Mouse (Mus musculus) layer of hippocampus, adult 2 months (tissue): Measurements from ENCODE around the gene Chrnd. TPM values are rescaled to one million over a fixed set of nuclear protein-coding genes. Genes with fewer than 3 reads are reported as not detected.
A peak's percentile ranks its signal among the peaks of the same experiment; 100 is the strongest.

Source experiments
- DNase-seq, 2 experiments: peaks; one replicate each; pipeline ENCODE4 v3.0.0; 2022; ENCODE audit warnings: low spot score in 2 of 2
- H3K27ac ChIP-seq: fragments of 200-600 bp; 2 replicates; pipeline ENCODE4 v1.8.1; 2022
- H3K4me3 ChIP-seq: fragments of 200-600 bp; 2 replicates; pipeline ENCODE4 v1.8.1; 2022; ENCODE audit warnings: mild to moderate bottlenecking
- CTCF ChIP-seq: fragments of 200-600 bp; conservative IDR thresholded peaks from 2 replicates; pipeline ENCODE4 v1.8.1; 2022; ENCODE audit warnings: antibody characterized with exemption, mild to moderate bottlenecking, moderate library complexity
- total RNA-seq, 2 experiments: library from RNA; stranded (reverse); gene quantifications; 2 replicates each; pipeline ENCODE4 v1.2.3; 2021

The Chrnd gene
- total RNA-seq, 2 experiments from 2014 or later, result not detected

DNA sequence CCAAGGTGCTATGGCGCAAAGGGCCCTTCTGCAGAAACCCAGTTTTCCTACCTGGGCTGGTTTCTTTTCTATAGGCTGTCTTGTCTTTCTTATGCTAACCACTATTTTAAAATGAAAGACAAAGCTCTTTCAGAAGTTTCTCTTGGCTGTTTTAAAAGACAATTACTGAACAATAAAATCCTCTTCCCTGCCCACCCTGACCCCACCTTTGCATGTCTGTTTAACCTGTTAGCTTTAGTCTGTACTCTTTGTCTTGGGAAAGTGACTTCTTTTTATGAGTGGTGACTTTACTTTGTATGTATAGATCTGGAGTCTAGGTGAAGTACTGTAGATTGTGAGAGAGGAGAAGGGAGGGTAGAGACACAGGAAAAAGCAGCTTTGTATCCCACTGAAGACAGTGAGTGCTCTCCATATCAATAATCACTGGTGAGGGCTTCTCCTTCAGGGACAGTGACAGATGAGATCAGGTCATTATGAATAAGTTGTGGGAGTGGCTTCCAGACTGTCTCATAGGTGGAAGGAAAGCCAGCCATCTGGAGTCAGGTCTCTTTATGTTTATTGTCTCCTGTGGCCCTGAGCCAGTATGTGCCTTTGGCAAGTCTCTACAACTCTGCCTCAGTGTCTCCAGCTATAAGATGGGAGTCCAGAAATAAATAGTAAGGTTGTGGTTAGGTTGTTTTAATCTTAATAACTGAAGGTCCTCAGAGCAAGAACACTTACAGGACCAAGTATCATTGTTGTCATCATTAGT is 36.2 kb downstream of the Chrnd start:
- H3K4me3 ChIP-seq, result no peak overlapping the region
- no peak for TF ChIP-seq CTCF
- no peak for DNase-seq

DNA sequence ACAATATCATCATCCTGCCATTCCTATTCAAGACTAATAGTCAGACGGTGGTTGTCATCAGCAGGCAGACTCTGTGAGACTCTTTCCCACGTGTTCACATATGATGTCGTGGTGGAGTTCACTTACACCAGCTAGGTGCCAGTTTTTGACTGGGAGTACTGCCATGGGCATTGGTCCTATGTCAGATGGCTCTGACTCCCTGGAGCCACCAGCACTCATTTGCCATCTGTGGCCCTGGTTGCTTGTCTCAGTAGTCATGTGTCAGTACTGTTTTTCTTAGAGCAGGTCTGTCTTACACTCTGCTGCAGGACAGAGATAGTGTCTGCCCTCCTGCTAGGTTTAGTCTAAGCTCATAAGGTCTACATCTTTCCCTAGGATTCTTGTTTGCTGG is 36.7 kb downstream of the Chrnd start:
- H3K27ac ChIP-seq, result no peak overlapping the region
- TF ChIP-seq CTCF, result no peak
- H3K4me3 ChIP-seq, result no peak overlapping the region
- DNase-seq, result no peak

More for the DNA sequence above, 36.2 kb downstream of the Chrnd start:
- H3K27ac ChIP-seq, result no peak overlapping the region

DNA sequence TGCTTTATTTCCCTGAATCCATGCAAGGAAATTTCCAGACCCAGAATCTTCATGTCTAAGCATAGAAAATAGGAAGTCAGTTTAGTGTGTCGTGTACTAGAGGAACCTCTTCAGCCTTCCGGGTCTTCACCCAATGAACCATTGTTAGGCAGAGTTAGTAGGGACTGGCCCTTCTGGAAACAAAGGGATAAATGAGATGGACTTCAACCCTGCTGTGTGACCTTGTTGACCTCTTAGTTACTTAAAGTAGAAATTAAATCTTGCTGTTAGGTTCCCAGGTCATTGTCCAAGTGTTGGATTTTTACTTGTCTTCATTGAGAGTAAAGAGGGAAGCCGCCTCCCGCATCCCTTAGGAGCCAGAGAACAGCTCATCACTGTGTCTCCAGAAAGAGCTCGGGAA is 40.2 kb downstream of the Chrnd start:
- Histone ChIP-seq H3K27ac (no peak overlapping the region), H3K4me3 (no peak overlapping the region)
- TF ChIP-seq CTCF, result no peak
- DNase-seq, result no peak

DNA sequence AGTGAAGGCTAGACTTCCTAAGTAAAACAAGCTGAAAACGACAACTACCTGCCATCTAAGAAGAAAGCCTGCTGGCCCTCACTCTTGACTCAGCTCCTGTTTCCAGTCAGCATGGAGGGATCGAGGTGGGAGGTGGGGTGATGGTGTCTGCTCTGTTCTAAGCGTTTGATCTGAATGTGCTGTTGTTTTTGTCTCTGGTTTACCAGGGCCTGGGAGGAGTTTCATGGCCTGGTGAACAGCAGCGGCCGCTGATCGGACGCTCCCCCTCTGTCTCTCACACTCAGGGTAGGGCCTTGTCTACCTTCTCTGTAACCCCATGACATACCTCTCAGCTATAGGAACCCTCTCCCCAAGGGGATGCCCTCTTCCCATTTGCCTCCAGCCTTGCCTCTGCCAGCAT is 41.8 kb downstream of the Chrnd start:
- TF ChIP-seq CTCF, result no peak
- Histone ChIP-seq H3K4me3 (no peak overlapping the region), H3K27ac (no peak overlapping the region)
- no peak for DNase-seq

DNA sequence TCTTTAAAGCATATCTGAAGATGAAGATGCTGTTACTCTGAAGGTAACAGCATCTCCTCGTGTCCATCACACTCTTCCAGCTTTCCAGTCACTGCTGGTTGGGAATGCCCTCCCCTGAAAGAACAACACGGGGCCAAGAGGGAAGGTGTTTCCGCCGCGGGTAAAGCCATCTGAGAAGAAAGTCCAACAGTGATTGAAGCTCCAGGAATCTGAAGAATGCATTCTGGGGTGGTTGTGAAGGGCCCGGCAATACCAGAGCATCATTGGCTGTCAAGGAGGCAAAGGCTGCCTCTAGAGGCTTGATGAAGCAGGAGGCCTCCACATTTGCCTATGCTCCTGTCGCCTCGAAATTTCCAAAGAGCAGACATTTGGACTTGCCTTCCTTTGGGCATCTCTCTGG is 48.6 kb downstream of the Chrnd start:
- no peak overlapping the region for H3K27ac ChIP-seq
- DNase-seq, result no peak
- H3K4me3 ChIP-seq, result no peak overlapping the region
- no peak for TF ChIP-seq CTCF

DNA sequence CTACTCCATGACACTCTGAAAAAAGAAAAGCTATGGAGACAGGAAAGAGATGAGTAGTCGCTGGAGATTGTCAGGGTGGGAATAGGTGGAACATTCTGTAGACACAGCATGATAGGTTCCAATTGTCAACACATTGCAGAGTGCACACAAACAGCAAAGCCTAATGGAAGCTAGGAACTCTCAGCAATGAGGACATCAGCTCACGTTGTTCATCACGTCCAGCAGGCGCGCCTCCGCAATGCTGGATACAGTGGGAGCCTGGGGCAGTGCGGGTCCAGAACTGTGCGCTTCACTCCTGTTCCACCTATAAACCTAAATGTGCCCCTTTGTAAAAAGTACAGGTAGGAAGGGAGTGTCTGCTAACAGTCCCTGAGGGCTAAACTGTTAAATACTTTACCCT is 52.6 kb downstream of the Chrnd start:
- DNase-seq, result no peak
- no peak overlapping the region for H3K27ac ChIP-seq
- H3K4me3 ChIP-seq, result no peak overlapping the region
- no peak for TF ChIP-seq CTCF

DNA sequence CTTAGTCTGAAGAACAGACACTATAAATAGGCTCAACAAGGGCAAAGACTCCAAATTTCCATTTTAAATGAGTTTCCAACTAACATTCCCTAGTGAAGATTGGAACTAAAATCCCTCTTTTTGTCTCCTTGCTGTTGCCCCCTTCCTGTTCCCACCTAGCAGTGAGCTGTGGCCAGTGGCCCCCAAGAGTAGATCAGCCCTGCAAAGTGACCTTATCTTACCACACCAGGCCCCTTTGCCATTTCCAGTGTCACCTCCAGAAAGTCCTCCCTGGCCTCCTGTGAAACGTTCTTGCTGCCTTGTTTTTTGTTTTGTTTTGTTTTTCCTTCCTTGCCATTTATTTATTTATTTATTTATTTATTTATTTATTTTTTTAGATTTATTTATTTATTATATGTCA is 55.0 kb downstream of the Chrnd start:
- Histone ChIP-seq H3K4me3 (no peak overlapping the region), H3K27ac (no peak overlapping the region)
- DNase-seq, result no peak
- no peak for TF ChIP-seq CTCF

DNA sequence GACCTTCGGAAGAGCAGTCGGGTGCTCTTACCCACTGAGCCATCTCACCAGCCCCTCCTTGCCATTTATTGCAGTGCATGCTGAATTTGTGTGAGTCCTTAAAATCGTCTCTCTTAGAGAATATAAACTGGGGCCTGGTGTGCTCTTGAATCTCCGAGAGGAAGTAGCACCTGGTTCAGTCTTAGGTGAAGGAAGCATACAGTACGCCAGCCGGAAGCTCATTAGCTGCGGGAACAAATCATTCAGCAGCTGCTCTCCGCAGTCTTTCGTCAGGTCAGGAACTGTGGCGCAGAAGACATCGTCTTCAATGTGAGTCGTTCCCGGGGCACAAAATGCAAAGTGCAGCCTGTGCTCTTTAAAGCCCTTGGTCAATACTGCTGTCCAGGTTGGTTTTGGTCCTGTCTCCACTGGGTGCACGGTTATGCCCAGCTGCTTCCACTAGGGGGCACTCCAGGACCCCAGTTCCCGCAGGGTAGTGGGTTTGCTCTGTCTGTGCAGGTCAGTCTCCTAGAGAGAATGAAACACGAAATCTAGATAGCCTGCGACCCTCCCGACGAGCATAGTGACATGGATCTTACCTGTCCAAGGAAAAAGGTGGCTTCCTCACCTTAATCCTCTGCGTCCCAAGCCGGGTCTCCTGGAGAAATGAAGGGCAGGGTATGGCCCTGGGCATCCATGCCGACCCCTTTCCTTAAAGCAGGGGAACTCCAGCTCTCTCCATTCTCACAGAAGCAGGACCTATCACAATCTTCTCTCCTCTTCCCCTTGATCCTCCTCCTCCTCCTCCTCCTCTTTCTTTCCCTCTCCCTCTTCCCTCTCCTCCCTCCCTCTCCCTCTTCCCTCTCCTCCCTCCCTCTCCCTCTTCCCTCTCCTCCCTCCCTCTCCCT is 55.8 kb downstream of the Chrnd start:
- H3K4me3 ChIP-seq, result peak overlapping the region; percentile 31
- peak; percentile 73 to 89 for DNase-seq
- peak; percentile 98 for TF ChIP-seq CTCF

More for the DNA sequence above, 55.8 kb downstream of the Chrnd start:
- no peak overlapping the region for H3K27ac ChIP-seq

Other genes with a start within 250 kb of the Chrnd start
- not detected for gene Alppl2, start 100.7 kb upstream of the Chrnd start, total RNA-seq
- under 1 TPM in 1 of 2 experiments, not detected in 1; 0.15 TPM for gene Alpi, start 89.0 kb upstream of the Chrnd start, total RNA-seq
- not detected for gene Akp3, start 65.6 kb upstream of the Chrnd start, total RNA-seq
- gene Ecel1, start 34.1 kb upstream of the Chrnd start, total RNA-seq, result 1 to 10 TPM; 1.6 TPM
- under 1 TPM; 0.15 to 0.22 TPM for gene Prss56, start 7.3 kb upstream of the Chrnd start, total RNA-seq
- not detected for gene Chrng, start 14.1 kb downstream of the Chrnd start, total RNA-seq
- 10 to 100 TPM; 55.6 to 55.8 TPM for gene Eif4e2, start 23.3 kb downstream of the Chrnd start, total RNA-seq
- gene Efhd1, start 73.8 kb downstream of the Chrnd start, total RNA-seq, result 10 to 100 TPM; 13.6 to 15.0 TPM
- gene Gigyf2, start 136.4 kb downstream of the Chrnd start, total RNA-seq, result 100 to 1,000 TPM; 144 to 148 TPM
- gene Kcnj13, start 204.1 kb downstream of the Chrnd start, total RNA-seq, result 1 to 10 TPM in 1 of 2 experiments, under 1 TPM in 1; 0.37 to 2.2 TPM